Mouse (Mus musculus): ENCODE results near the gene Hist1h4b.

Gene Hist1h4b

DNA sequence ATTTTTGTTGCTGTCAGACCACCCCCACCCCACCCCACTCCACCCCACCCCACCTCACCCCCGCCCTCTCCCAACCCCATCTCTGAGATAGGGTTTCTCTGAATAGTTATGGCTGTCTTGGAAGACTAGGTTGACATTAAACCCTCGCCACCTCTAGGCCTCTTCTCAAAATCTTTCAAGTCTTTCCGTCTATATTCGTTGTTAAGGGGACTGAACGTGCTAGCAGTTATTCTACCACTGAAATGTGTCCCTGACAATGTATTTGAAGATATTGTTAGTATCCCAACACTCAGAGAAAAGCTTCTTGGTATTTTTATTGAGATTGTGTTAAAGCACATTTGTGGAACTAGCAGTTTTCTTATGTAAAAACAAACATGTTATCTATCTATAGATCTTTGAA is 15.9 kb upstream of the Hist1h4b start:
- no peak for DNase-seq

GRCm38 (mm10) chr13:23742007-23742406 is 14.8 kb upstream of the Hist1h4b start:
- no peak for DNase-seq

- no peak for DNase-seq
These were observed 13.6 kb upstream of the Hist1h4b start for GRCm38 (mm10) chr13:23743215-23743614.

- DNase-seq, result no peak
These were observed 12.8 kb upstream of the Hist1h4b start for GRCm38 (mm10) chr13:23743963-23744362.

DNA sequence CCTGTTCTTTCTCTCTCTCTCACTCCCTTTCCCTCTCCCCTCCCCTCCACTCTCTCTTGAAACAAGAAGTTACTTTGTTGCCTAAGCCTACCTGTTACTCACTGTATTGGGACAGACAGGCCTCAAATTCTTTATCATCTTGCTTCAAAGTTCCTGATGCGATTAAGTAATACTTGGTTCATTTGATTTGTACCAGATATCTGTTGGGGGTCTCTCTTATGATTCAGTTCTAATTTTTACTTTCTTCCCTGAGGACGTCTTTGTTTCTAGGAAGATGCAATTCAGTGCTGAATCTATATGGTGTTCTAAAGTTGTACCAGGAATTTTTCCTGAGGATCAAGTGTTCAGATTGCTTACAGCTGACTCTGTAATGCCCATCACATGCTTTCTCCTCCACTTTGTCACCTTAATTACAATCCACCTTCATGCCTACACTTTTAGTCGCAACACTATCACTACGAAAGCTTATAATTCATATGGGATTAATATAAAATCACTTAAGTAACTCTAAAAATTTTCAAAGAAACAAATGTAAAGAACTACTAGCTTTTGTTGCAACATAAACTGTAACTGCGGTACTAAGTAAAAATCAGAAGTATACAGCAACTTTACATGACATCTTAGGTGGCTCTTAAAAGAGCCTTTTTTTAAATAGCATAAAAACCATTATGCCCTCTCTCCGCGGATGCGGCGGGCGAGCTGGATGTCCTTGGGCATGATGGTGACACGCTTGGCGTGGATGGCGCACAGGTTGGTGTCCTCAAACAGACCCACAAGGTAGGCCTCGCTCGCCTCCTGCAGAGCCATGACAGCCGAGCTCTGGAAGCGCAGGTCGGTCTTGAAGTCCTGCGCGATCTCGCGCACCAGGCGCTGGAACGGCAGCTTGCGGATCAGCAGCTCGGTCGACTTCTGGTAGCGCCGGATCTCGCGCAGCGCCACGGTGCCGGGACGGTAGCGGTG is 12.1 kb upstream of the Hist1h4b start:
- peak; percentile 32 for DNase-seq

GRCm38 (mm10) chr13:23745381-23746161 is 11.2 kb upstream of the Hist1h4b start, which contains the start of gene Hist1h3c:
Gene Hist1h3c (minus strand): TSS chr13:23745602.
- peak; percentile 91 for DNase-seq

GRCm38 (mm10) chr13:23746201-23747080 is 10.4 kb upstream of the Hist1h4b start, which contains the start of gene Hist1h2bb:
Gene Hist1h2bb (plus strand): TSS chr13:23746734.
- peak; percentile 74 for DNase-seq

DNA sequence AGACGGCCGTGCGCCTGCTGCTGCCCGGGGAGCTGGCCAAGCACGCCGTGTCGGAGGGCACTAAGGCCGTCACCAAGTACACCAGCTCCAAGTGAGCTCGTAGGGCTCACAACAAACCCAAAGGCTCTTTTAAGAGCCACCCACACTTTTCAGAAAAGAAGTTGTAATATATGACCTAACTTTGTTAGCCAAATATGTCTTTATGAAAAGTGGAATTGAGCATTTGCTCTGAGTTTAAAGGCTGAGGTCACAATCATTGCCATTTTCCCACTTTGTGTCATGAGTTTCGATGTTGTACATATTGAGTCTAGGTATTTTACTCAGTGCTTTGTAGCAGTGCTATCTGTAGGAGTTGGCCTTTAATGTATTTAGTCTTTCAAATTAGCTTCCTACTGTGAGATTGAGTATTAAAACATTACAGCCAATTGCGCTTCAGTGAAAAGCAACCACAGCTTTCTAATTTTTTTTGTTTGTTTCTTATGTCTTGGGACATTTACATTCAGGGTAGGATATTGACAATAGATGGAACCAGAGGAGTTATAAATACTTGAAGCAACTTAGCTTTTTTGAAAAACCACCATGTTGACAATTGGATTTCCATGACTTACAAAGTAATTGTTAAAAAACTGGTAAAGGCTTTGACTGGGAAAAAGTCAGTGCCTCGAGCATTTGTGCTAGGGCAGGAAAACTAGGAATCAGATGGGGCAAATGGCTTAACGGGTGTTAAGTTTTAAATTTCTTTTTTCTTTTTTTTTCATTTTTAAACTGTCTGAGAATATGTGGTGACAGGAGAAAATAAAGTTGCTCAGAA is 9.5 kb upstream of the Hist1h4b start:
- DNase-seq, result no peak

DNA sequence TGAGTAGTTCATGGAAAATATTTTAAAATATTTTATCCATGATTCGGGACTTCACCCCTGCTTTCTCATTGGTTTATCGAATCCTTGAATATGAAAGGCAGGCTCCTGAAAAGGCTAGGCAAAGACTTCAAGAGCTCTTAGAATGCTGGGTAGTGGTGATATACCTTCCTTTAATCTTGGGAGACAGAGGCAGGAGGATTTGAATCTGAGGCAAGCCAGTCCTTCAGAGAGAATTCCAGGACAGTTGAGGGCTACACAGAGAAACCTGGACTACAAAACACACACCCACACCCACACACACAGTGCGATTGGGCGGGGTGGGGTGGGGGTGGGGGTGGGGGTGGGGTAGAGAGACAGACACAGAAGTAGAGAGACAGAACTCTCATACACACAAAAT is 8.9 kb upstream of the Hist1h4b start:
- DNase-seq, result no peak

GRCm38 (mm10) chr13:23749563-23750121 is 7.2 kb upstream of the Hist1h4b start:
- DNase-seq, result no peak

- peak; percentile 73 for DNase-seq
These were observed 5.9 kb upstream of the Hist1h4b start, which contains the start of gene Hist1h2ab for GRCm38 (mm10) chr13:23750839-23751477. Gene Hist1h2ab (plus strand): TSS chr13:23751126.

- peak; percentile 19 for DNase-seq
These were observed 5.3 kb upstream of the Hist1h4b start for GRCm38 (mm10) chr13:23751478-23751956.

- DNase-seq, result peak; percentile 93
These were observed 4.6 kb upstream of the Hist1h4b start, which contains the start of gene Hist1h3b for GRCm38 (mm10) chr13:23752067-23752741. Gene Hist1h3b (plus strand): TSS chr13:23752267.

DNA sequence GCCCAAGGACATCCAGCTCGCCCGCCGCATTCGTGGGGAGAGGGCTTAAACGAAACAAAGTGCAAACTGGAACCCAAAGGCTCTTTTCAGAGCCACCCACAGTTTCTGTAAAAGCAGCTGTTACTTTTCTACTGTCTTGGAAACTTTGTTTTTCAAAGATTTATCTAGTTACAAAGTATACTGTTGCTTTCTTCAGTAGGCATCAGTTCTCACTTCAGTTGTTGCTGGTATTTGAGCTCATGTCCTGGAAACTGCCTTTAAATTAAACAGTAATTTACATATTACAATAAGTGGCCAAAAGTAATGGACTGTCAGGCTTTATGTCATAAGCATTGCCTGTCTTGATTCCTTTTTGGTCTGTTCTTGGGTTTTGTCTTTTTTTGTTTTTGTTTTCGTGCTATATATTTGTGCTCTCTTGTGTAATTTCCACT is 4.1 kb upstream of the Hist1h4b start:
- DNase-seq, result peak; percentile 38

- DNase-seq, result no peak
These were observed 3.3 kb upstream of the Hist1h4b start for GRCm38 (mm10) chr13:23753314-23754078.

GRCm38 (mm10) chr13:23755000-23755399 is 1.8 kb upstream of the Hist1h4b start:
- no peak for DNase-seq

DNA sequence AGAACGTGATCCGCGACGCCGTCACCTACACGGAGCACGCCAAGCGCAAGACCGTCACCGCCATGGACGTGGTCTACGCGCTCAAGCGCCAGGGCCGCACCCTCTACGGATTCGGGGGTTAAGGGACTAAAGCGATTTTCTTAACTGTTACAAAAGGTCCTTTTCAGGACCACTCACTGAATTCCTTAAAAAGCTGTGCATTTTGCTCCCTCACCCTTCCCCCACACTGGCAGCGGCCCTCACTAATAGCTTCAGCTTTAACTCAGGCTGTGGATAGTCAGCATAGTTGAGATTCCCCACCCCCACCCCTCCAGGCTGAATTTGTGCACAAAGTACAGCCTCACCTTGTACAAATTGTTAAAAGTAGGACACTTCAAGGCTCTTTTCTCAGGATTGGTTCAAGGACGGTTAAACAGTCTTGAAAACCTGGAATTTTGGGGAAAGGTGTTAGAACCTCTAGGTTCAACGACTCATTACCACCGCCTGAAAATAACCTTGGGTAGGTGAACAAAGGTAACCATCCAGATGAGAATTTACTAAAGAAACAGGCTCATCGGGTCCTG is 479 bp downstream of the Hist1h4b start:
- peak; percentile 46 for DNase-seq

DNA sequence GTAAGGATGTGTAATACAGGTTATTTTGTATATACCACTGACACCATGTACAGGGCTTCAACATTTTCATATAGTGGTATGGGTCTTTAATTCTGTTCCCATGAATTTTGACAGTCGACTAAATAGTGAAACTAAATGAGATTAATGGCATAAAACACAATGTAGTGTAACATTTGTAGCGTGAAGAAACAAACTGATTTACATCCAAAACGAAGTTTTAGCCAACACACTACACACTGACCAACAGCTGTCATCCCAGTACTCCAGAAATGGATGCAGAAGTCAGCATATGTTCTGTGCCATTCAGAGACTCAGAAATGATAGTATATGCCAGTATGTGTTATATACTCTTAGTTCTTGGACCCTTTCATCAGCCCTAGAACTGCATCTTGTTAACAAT is 1.1 kb downstream of the Hist1h4b start:
- no peak for DNase-seq
